Mouse (Mus musculus): ENCODE results near the gene Repin1.

GRCm38 (mm10) chr6:48572014-48572413, 21.7 kb upstream of the Repin1 start:
- TF ChIP-seq POLR2A (IDR thresholded peaks at IDR 0.05; ENCODE audit: insufficient read depth, low read depth, low read length): no peak
- TF ChIP-seq EP300 (IDR thresholded peaks at IDR 0.05; ENCODE audit: insufficient read depth, low read depth, low read length): no peak
- no peak for TF ChIP-seq CTCF (IDR thresholded peaks at IDR 0.05)
